Mouse (Mus musculus): ENCODE data around the gene Fgf5.

The Fgf5 gene

DNA sequence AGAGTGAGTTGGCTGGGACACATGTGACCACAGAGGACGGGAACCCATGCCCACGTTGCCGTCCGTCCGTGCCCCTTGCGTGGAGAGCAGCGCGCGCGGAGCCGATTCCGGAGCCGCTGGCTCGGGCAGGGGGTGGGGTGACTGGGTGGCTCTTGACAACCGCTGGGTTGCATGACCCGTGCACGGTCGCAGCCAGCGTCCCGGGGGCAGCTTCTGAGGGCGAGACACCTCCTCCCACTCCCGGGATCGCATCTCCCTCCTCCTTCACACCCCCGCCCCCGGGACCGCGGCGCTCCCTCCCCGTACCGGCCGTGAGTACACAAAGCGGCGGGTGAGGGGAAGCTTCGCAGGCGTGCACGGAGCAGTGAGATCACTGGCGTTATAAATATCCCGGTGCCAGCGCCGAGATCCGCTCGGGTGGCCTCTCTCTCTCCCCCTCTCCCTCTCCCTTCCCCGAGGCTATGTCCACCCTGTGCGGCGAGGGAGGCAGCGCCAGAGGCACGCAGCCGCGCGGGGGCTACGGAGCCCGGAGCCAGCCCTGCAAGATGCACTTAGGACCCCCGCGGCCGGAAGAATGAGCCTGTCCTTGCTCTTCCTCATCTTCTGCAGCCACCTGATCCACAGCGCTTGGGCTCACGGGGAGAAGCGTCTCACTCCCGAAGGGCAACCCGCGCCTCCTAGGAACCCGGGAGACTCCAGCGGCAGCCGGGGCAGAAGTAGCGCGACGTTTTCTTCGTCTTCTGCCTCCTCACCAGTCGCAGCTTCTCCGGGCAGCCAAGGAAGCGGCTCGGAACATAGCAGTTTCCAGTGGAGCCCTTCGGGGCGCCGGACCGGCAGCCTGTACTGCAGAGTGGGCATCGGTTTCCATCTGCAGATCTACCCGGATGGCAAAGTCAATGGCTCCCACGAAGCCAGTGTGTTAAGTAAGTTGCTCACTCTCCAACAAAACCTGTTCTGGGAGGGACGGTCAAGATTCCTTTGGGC, at the start of gene Fgf5:
Gene Fgf5, plus strand, starts transcription at position 347 of the 984 bp plus-strand sequence.
- in situ Hi-C loops (cut with MboI, MseI) = loop anchor here (25.0 kb wide), 1 partner anchor 1908 kb away; the partner anchor contains the start of gene Tmem150c

DNA sequence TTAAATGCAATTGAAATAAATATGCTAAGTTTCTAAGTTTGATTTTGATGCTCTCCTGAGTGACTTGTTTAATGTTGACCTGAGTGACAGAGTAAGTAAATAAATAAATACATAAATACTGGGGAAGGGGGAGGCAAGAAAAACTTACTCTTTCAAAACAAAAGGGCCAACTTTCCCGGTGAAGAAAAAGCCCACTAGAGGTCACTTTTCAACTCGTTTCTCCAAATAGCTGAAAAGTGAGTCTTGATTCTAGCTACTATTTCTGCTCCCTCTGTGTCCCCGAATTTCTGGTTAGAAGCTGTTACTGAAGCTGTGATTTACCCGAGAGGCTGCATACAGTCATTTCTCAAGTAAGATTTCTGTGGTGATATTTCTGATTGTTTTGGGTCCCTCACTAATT, 41.5 kb upstream of the Fgf5 start:
- in situ Hi-C loops (cut with MboI, MseI) = no loop called here

DNA sequence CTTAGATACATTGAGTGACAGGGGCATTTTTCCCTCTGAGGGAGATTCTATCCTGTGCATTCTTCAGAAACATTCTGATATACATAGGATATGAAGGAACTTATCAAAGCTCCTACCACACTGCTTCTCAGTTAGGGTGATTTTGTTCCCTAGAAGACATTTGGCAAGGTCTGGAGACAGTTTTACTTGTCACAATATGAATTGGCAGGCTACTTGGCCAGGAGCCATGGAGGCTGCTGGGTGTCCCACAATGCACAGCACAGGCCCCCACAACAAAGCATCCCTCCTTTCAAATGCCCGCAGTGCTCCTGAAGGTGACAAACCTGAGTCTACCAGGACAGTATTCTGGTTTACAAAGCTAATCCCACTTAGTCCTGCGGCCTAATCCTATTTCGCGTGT, 32.0 kb upstream of the Fgf5 start:
- in situ Hi-C loops (cut with MboI, MseI) = no loop called here

DNA sequence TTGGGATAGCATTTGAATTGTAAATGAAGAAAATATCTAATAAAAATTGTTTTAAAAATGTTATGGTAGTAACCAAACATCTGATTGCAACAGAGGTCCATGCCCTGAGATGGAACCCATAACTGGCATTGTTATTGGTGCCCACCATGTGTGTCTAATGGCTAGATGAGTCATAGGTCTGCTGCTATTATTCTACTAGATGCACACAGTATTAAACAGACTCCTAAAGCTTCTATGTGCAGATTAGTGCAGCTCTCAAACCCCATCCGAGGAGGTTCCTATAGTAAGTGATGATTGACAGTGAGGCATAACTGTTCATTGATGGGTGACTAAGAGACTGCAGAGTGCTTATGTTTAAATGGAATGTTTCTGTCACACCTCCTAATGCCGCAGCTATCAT, 27.3 kb upstream of the Fgf5 start:
- in situ Hi-C loops (cut with MboI, MseI) = no loop called here

DNA sequence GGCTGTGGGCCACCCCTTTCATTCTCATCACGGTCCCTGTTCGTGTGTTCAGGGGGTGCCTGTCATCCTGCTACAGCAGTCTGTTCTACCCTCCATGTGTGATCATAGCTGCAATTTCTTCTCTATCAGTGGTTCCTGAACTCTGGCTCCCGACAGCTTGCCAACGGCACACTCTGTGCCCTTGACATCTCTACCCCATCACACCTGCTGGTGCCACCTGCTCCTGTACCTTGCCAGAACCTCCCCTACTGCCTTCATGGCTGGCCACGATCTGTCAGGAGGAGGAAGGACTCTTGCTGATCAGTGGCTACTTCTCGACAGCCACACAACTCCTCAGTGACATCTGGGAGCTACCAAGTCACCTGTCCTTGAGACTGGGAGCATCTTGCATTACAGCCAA, 24.5 kb upstream of the Fgf5 start:
- in situ Hi-C loops (cut with MboI, MseI) = no loop called here

DNA sequence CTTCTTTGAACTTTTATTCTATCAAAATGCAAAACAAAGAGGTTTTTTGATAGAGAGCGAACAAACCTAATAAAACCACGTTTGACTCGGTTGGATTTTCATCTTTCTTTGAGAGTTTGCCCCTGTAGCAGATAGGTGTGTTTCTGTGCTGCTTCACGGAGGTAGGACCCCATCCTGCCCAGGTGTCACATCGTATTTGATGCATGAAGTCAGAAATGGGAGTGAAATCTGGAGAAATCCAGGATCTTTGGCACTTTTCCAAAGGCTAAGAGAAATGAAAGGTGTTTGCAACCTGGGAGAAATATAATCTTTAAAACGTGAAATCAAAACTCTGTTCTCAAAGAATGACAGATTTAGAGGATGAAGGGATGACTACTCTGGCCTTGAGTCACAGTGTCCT, 15.5 kb upstream of the Fgf5 start:
- in situ Hi-C loops (cut with MboI, MseI) = no loop called here

DNA sequence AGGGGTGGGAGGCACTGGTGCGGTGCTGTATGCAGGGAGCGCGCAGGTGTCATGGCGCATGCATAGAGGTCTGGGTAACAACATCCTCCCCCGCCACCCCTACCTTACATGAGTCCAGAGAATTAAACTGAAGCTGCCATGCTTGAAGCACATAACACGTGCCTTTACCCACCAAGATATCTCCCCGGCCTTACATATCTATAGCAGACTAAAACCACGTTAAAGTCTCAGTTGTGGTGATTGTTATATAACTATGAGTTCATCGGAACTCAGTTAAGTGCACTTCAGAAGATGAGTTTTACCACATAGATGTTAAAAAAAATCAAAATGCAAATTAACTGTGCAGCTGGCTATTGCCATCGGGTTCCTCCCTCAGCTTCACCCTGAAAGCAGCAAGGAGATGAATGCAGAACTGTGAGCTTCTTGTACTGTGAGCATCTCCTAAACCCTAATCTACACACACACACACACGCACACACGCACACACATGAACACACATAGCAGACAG, 12.6 kb upstream of the Fgf5 start:
- in situ Hi-C loops (cut with MboI, MseI) = no loop called here

DNA sequence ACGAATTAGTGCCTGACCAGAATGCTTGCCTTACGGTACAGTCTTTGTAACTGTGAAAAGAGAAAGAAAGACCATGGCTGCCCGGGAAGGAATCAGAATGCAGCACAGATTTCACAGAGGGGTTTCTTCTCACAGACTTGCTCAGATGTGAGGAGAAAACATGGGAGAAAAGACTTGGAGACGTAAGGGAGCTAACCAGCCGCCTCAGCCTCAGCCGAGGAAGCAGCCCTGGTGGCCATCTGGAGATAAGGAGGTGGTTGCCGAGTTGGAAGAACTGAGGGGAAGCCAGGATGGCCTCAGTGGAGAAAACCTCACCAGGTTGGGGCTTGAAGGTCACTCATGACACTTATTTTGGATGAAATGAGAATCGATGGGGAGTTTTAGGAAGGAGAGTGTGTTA, 8.7 kb upstream of the Fgf5 start:
- in situ Hi-C loops (cut with MboI, MseI) = no loop called here

DNA sequence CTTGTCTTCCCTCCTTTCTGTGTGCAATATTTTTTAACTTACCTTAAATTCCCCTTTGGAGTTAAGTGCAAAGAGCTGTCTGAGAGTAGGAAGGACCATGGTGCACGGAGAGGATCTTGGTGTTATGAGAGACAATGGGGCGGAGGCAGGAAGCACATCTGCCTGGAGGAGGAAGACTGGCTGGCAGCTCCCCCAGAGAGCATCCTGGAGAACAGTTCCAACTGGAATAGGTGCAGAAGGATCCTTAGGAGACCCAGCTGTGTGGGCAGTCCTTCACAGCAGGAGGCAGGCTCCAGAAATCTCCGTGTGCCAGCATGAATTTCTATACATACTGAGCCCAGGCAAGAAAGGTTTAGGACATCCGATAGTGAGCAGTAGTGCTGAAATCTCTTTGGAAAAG, 8.0 kb upstream of the Fgf5 start:
- in situ Hi-C loops (cut with MboI, MseI) = no loop called here

DNA sequence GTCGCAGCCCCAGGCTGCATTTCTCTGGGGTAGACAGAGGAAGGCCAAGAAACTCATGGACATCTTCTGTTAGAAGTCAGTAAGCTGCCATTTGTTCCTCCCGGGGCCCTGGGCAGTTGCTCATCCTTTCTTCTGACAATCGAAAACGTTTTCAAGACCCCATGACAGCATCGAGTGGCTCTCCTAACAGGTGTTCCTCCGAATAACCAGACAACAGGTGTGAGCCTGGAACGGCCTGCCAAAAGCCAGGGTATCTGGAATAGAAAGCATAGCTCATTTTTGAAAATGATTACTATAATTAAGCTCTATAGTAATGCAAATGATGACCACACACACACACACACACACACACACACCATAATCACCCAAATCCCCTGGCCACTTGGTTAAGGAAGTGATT, 7.2 kb upstream of the Fgf5 start:
- in situ Hi-C loops (cut with MboI, MseI) = no loop called here

DNA sequence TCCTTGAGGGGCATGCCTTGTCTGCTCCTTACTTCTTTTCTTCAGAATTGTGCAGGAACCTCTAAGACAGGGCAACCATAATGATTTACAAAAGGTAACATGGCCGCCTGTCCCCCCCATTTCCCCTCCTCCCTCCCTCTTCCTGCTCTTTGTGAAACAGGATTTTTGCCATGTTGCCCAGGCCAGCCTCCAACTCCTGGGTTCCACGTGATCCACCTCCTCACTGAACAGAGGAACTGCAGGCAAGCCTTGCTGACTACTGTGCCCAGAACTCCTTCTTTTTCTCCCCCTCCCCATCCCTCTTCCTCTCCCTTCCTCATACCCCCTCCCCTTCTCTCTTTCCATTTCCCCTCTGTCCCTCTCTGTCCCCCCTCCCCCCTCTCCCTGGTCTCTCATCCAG, 6.5 kb upstream of the Fgf5 start:
- in situ Hi-C loops (cut with MboI, MseI) = no loop called here

DNA sequence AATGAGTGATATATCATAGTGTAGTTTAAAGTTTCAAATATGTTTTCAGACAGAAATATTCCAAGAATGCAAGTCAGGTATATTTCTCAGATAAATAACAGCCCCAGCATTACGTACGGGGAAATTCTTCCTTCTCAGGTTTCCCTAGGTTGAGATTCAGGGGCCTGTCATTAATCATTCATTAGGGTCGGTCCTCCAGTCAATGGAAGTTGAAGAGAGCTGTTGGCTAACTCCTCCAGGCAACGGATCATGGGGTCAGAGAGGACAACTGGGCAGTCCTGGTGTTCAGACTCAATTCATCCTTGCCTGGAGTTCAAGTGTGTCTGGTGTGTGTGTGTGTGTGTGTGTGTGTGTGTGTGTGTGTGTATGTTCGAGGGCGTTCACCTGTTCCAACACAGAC, 837 bp upstream of the Fgf5 start:
- in situ Hi-C loops (cut with MboI, MseI) = loop anchor here (25.0 kb wide), 1 partner anchor 1909 kb away; the partner anchor contains the start of gene Tmem150c

DNA sequence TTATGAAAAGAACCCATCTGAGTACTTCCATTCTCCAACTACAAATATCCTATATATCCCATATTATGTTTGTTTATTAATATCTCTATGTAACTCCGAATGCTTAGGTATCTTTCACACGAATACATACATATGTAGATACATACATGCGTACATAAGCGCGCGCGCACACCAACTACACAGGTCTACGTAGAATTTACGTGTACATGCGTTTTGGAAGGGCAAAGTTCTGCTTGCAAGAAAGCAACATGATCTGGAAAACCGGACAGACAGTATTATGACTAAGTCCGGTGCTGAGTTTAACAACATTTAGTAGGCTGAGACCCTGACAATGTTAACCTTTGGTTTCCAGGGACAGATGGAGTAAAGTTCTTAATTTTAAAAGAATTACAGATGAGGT, 1.2 kb downstream of the Fgf5 start:
- in situ Hi-C loops (cut with MboI, MseI) = loop anchor here (25.0 kb wide), 1 partner anchor 1907 kb away; the partner anchor contains the start of gene Tmem150c

DNA sequence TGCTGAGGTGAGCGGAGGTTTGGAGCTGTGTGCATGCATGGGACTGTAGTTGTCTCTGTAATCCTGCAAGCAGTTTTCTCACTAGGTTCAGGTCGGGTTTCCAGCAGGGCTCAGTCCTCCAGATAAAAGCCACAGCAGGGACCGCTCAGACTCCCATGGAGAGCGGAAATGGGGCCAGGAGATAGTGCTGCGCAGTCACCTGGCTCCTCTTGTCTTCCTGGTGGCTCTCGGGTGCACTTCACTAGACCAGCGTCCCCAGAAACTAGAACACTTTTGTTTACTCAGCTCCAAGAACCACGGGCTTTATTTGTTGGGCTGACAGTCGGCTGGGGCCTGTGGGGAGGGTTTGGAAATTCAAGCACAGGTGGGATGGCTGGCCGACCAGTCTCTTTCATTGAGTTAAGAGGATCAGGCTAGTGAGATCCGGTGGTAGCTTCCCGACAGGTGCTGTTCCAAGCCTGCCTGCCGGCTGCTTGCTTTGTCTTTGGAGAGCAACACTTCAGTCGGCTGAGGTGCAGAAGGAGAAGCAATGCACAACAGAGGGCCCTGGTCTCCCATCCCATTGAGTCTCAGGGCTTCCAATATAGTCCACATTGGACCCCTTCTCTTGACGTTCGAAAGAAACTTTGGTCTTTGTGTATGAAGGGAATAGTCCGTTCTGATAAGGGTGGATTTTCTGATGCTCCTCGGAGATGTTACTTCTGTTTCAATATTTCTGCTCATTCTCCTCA, 1.9 kb downstream of the Fgf5 start:
- in situ Hi-C loops (cut with MboI, MseI) = loop anchor here (25.0 kb wide), 1 partner anchor 1906 kb away; the partner anchor contains the start of gene Tmem150c

DNA sequence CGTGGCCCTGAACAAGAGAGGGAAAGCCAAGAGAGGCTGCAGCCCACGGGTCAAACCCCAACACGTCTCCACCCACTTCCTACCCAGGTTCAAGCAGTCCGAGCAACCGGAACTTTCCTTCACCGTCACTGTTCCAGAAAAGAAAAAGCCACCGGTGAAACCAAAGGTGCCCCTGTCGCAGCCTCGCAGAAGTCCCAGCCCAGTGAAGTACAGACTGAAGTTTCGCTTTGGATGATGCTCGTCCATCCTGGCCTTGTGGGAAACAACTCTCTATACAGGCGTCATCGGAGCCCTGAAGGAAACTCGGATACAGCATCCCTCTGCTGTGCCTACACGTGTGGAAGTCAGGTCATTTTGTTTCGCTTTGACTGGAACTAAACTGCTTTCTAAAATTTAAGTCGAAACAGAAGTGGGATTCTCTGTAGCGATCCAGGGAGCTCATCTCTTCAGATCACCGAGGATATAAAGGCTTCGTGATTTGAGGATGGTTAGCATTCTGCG, 21.4 kb downstream of the Fgf5 start:
- in situ Hi-C loops (cut with MboI, MseI) = loop anchor here (10.0 kb wide), 1 partner anchor 329 kb away; no protein-coding TSS in a partner anchor

DNA sequence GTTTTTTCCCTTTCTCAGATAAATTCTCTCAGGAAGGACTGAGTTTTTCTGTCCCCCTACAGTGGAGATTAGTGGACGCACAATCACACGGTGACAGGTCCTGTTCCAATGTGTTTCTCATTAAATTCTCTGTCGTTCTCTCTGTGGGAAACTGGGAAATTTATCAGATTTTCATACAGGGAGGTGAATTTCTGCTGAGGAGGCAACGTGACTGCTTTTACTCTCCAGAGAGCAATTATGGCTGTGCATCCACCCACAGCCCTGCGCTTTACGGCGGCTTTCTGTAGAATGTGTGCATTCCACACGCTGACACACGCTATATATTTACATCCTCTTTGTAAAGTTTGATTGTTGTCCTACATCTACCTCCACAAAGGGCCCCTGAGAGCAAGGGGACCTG, 28.0 kb downstream of the Fgf5 start:
- in situ Hi-C loops (cut with MboI, MseI) = no loop called here

DNA sequence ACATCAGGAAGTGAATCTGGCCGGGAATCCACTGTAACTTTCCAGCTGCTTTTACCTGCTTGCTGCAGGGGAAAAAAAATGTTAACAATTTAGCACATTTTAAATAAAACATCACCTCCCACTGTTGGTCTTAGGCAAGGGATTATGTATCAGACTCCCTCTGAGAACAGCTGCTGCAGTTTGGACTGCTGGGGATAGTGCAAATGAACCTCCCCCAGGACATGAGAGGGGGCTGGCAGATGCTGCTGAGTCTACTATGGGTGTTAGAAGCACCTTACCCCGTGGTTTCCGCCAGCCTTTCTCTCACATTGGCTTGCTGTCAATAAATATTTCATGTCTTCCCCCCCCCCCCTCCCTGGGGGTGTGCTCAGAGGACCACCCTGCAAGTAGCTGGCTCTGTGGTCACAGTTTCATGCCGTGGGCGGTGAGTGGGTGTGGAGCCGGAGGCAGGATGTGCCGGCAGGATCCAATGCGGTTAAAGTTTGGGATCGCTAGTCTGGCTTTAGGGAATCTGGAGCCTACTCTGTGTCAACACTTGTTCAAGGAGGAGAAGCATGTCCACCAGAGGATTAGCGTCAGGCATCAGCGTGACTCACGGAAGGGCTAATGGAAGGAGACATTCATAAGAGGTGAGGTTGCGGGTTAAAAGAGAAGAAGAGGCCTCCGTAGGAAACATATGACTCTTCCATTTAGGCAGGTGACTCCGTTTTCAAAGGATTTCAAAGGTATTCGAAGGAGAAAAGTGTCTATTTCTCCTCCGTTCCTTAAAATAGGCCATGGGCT, 29.9 kb downstream of the Fgf5 start:
- in situ Hi-C loops (cut with MboI, MseI) = no loop called here

DNA sequence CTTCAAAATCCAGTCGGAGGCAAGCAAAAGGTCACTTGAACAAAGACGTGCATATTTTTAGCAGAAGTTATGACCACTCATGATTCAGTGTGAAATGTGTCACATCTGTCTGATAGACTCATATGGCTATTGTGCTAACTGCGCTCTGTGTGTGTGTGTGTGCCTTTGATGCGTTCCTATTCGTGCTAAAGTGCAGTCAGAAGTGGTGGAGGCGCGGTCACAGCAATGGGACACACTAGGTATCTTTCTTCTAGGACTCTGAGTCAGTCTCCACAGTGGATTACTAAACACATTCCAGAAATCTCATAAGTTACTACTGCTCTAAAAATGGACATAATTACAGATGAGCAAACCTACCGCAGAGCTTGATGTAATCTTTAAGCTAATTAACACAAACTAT, 36.7 kb downstream of the Fgf5 start:
- in situ Hi-C loops (cut with MboI, MseI) = no loop called here

DNA sequence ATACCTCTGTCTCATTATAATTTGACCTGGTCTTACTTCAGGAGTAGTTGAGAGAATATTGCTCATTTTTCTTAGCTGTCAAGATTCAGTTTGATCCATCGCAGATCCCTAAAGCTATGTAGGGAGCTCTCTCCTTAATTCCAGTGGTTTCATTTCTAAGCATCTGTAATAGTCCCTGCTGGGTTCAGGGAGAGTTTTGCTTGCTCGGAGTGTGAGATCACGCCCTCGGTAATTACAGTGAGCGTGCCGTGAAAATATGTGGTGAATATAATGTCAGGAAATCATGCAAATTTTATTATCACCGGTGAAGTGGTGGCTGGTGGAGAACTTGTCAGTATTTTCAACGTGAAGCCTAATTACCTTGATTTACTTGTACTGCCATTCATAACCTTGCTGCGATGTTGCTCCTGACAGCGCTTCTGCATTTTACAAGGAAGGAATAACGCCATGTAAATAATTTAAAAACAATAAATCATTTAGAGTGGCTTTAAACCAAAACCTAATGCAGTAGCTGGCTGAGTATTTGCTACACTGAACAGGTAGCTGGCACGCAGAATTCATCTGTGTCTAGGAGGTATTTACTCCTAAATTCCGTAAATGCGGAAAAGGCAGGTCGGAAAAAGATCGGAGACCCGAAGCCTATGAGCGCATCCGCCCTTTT, 38.5 kb downstream of the Fgf5 start:
- in situ Hi-C loops (cut with MboI, MseI) = no loop called here

DNA sequence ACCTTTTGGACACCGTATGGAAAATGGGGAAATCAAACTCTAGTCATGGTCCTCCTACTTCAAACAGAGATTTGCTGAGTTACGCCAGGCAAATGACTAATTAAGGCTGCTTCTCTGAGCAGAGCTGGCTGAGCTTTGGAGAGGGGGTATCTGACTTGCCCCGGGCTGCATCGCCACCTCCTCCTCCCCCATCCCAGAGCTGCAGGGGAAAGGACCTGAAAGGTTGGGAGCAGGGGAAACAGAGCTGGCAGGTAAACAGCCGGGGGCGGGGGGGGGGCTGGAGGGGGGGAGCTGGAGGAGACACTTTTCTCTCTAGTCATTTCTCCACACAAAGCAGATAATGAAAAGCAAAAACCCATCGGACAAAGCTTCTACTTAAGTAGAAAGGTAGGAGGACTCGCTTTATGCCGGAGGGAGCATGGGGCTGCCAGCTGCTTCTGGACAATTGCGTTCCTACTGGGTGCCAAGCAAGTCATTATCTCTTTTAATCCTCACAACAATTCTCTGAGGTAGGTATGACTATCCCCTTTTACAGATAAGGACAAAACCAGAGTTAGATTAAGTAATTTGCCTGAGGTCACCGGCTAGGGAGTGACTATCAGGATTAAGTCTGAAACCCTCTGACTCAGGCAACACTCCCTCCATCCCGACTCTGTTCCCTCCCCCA, 39.2 kb downstream of the Fgf5 start:
- in situ Hi-C loops (cut with MboI, MseI) = no loop called here

All from T-helper 2 cell (primary cell).